In the genomic region with DNA sequence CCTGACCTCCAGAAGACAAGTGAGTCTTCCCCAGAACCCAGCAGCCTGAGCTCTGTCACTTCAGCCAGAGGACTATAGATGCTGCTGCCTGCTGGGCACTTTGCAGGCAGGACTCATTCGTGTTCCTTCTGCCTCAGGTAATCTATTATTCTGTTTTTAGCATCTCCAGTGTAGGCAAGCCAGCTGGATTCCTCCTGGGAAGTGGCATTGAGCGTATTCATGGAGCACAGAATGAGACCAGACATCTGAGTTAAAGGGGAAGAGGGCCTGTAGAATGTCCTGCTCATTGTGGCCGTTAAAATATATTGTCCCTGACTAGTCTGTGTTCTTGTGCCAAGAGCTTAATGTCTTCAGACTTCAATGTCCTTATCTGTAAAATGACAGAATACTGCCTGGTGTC, we compare ENCODE assay signal across 32 mouse cellular contexts.
A peak's percentile ranks its signal among the peaks of the same experiment; 100 is the strongest.
DNase-seq lines count a peak whose midpoint lies in the region; ATAC-seq and TF ChIP-seq lines count a peak whose summit lies in the region.
"Had no signal": no experiment of that assay in that cellular context is flagged by ENCODE, and none has a peak within 500 bp of the region (broad histone marks: within the 10 kb centered on the region; RNA-seq: fewer than 3 reads in every experiment).

No protein-coding gene starts in this region.

- no peaks in the 10 kb centered on the region for H3K36me3 ChIP-seq in kidney, postnatal 0 days (ENCODE audit: insufficient read depth, low read length)
- H3K36me3 ChIP-seq in kidney, embryonic 14.5 days (ENCODE audit: control insufficient read depth, insufficient read depth, low read length) = no peaks in the 10 kb centered on the region
- H3K36me3 ChIP-seq in intestine, embryonic 16.5 days (ENCODE audit: control insufficient read depth, insufficient read depth, low read length) = no peaks in the 10 kb centered on the region
- H3K36me3 ChIP-seq: embryonic facial prominence, embryonic 10.5 days; embryonic facial prominence, embryonic 15.5 days; heart, embryonic 10.5 days; heart, embryonic 15.5 days; hindbrain, embryonic 12.5 days; kidney, embryonic 15.5 days; liver, embryonic 12.5 days; neural tube, embryonic 13.5 days had no signal

- TF ChIP-seq CTCF in cerebellum, adult 2 months (IDR thresholded peaks at IDR 0.05; ENCODE audit: borderline replicate concordance, insufficient read depth, low read depth, low read length) = no peak
- TF ChIP-seq CTCF in kidney, postnatal 0 days (IDR thresholded peaks at IDR 0.05; ENCODE audit: low read depth) = no peak

- TF ChIP-seq POLR2A in cerebellum, adult 2 months (IDR thresholded peaks at IDR 0.05; ENCODE audit: borderline replicate concordance, insufficient read depth, low read length) = no peak

- H3K4me1 ChIP-seq in cerebellum, adult 2 months (ENCODE audit: control insufficient read depth, insufficient read depth, low read length) = no peaks in the 10 kb centered on the region
- H3K4me1 ChIP-seq in kidney, postnatal 0 days (replicated peaks; ENCODE audit: insufficient read depth, low read length) = no peaks in the 10 kb centered on the region
- no peaks in the 10 kb centered on the region for H3K4me1 ChIP-seq in kidney, embryonic 14.5 days (ENCODE audit: control insufficient read depth, insufficient read depth, low read length)
- H3K4me1 ChIP-seq in intestine, embryonic 16.5 days (ENCODE audit: control insufficient read depth, insufficient read depth, low read length) = no peaks in the 10 kb centered on the region
- H3K4me1 ChIP-seq: embryonic facial prominence, embryonic 10.5 days; embryonic facial prominence, embryonic 15.5 days; heart, embryonic 10.5 days; heart, embryonic 15.5 days; hindbrain, embryonic 12.5 days; kidney, embryonic 15.5 days; liver, embryonic 12.5 days had no signal

- peak; percentile 8 to 11 for DNase-seq in cerebellum, adult 2 months
- DNase-seq in cerebellum, adult 9-10 months = no peak
- DNase-seq in kidney, postnatal 0 days (ENCODE audit: low spot score) = peak; percentile 4
- DNase-seq in MN1 (ENCODE audit: low spot score) = peak; percentile 11
- DNase-seq in brain, adult 2 months (ENCODE audit: low read depth, low spot score) = peak; percentile 24
- no peak for DNase-seq in ovary, postnatal 10 days (ENCODE audit: low spot score)
- DNase-seq: adrenal gland, postnatal 10 days; cerebellum, adult 9-11 months; gastrocnemius, postnatal 14 days; kidney, adult 11 months; kidney, postnatal 36 days; left cerebral cortex, postnatal 4 days; liver, postnatal 0 days; lung, postnatal 36 days; right cerebral cortex, postnatal 4 days; thymus, adult 2 months; thymus, postnatal 4 days had no signal

- no peak overlapping the region for H3K4me2 ChIP-seq in kidney, postnatal 0 days (ENCODE audit: low read length)
- no peak overlapping the region for H3K4me2 ChIP-seq in kidney, embryonic 14.5 days (replicated peaks; ENCODE audit: low read depth, low read length)
- H3K4me2 ChIP-seq in intestine, embryonic 16.5 days (ENCODE audit: low read depth, low read length) = no peak overlapping the region
- H3K4me2 ChIP-seq: embryonic facial prominence, embryonic 15.5 days; forebrain, embryonic 13.5 days; heart, embryonic 15.5 days; hindbrain, embryonic 12.5 days; kidney, embryonic 15.5 days; liver, embryonic 12.5 days; neural tube, embryonic 13.5 days had no signal

- H3K9me3 ChIP-seq in kidney, postnatal 0 days (replicated peaks; ENCODE audit: low read length) = no peaks in the 10 kb centered on the region
- H3K9me3 ChIP-seq in kidney, embryonic 14.5 days (ENCODE audit: control insufficient read depth, low read length) = no peaks in the 10 kb centered on the region
- no peaks in the 10 kb centered on the region for H3K9me3 ChIP-seq in intestine, embryonic 16.5 days (ENCODE audit: control insufficient read depth, low read length)
- H3K9me3 ChIP-seq: embryonic facial prominence, embryonic 10.5 days; embryonic facial prominence, embryonic 15.5 days; forebrain, embryonic 13.5 days; heart, embryonic 10.5 days; heart, embryonic 15.5 days; hindbrain, embryonic 12.5 days; kidney, embryonic 15.5 days; liver, embryonic 12.5 days; neural tube, embryonic 13.5 days had no signal

- H3K27ac ChIP-seq in cerebellum, adult 2 months (ENCODE audit: insufficient read depth, low read length) = no peak overlapping the region
- H3K27ac ChIP-seq in kidney, postnatal 0 days = no peak overlapping the region
- no peak overlapping the region for H3K27ac ChIP-seq in kidney, embryonic 14.5 days (ENCODE audit: low read depth, low read length)
- no peak overlapping the region for H3K27ac ChIP-seq in intestine, embryonic 16.5 days (ENCODE audit: low read length)
- H3K27ac ChIP-seq: embryonic facial prominence, embryonic 10.5 days; embryonic facial prominence, embryonic 15.5 days; forebrain, embryonic 13.5 days; heart, embryonic 10.5 days; heart, embryonic 15.5 days; hindbrain, embryonic 12.5 days; kidney, embryonic 15.5 days; layer of hippocampus, adult 2 months; liver, embryonic 12.5 days; neural tube, embryonic 13.5 days; stomach, postnatal 0 days had no signal

- no peak overlapping the region for H3K9ac ChIP-seq in kidney, postnatal 0 days (ENCODE audit: low read depth, low read length)
- H3K9ac ChIP-seq in kidney, embryonic 14.5 days (ENCODE audit: low read depth, low read length) = no peak overlapping the region
- H3K9ac ChIP-seq in intestine, embryonic 16.5 days (ENCODE audit: low read depth, low read length) = no peak overlapping the region
- H3K9ac ChIP-seq: embryonic facial prominence, embryonic 15.5 days; forebrain, embryonic 13.5 days; heart, embryonic 15.5 days; hindbrain, embryonic 12.5 days; kidney, embryonic 15.5 days; liver, embryonic 12.5 days; liver, postnatal 0 days; neural tube, embryonic 13.5 days had no signal

- no peaks in the 10 kb centered on the region for H3K27me3 ChIP-seq in cerebellum, adult 2 months (ENCODE audit: control insufficient read depth, insufficient read depth, low read length)
- no peaks in the 10 kb centered on the region for H3K27me3 ChIP-seq in kidney, postnatal 0 days (ENCODE audit: insufficient read depth, low read length)
- no peaks in the 10 kb centered on the region for H3K27me3 ChIP-seq in kidney, embryonic 14.5 days (ENCODE audit: control insufficient read depth, insufficient read depth, low read length)
- no peaks in the 10 kb centered on the region for H3K27me3 ChIP-seq in intestine, embryonic 16.5 days (replicated peaks; ENCODE audit: control insufficient read depth, insufficient read depth, low read length)
- H3K27me3 ChIP-seq: embryonic facial prominence, embryonic 15.5 days; forebrain, embryonic 13.5 days; heart, embryonic 15.5 days; hindbrain, embryonic 12.5 days; kidney, embryonic 15.5 days; liver, embryonic 12.5 days; neural tube, embryonic 13.5 days had no signal

- no peak overlapping the region for H3K4me3 ChIP-seq in cerebellum, adult 2 months (replicated peaks; ENCODE audit: insufficient read depth, low read depth, low read length)
- H3K4me3 ChIP-seq in kidney, postnatal 0 days (replicated peaks; ENCODE audit: low read depth, low read length) = no peak overlapping the region
- H3K4me3 ChIP-seq in kidney, embryonic 14.5 days (ENCODE audit: low read length) = no peak overlapping the region
- H3K4me3 ChIP-seq in intestine, embryonic 16.5 days (ENCODE audit: low read length) = no peak overlapping the region
- H3K4me3 ChIP-seq: embryonic facial prominence, embryonic 10.5 days; embryonic facial prominence, embryonic 15.5 days; forebrain, embryonic 13.5 days; heart, embryonic 10.5 days; heart, embryonic 15.5 days; hindbrain, embryonic 12.5 days; kidney, embryonic 15.5 days; layer of hippocampus, adult 2 months; liver, embryonic 12.5 days; neural tube, embryonic 13.5 days had no signal

- no peak for ATAC-seq in kidney, postnatal 0 days (replicated peaks; ENCODE audit: low FRiP score, low read depth)
- ATAC-seq in kidney, embryonic 14.5 days (ENCODE audit: low FRiP score, low TSS enrichment) = no peak
- ATAC-seq in intestine, embryonic 16.5 days = no peak
- ATAC-seq: activated CD4-positive, CD25-positive, alpha-beta regulatory T cell, adult 4 months; CD4-positive, CD25-positive, alpha-beta regulatory T cell, adult 4 months; forebrain, embryonic 13.5 days; liver, embryonic 12.5 days; liver, postnatal 0 days had no signal

- WGBS in cerebellum, adult 2 months = 19% methylated on average over 3 of the region's 3 CpGs
- WGBS in kidney, postnatal 0 days = 32% methylated on average over 3 of the region's 3 CpGs
- WGBS in kidney, embryonic 14.5 days = 52% methylated on average over 3 of the region's 3 CpGs
- WGBS in intestine, embryonic 16.5 days = 40% methylated on average over 3 of the region's 3 CpGs

Comparison
In these comparisons a context has a peak if more than half of its experiments do, and no peak if none do; other contexts are left out.
1. DNase-seq: peak in cerebellum, adult 2 months (2 of 2), kidney, postnatal 0 days (single experiment), MN1 (single experiment) and brain, adult 2 months (single experiment); none in cerebellum, adult 9-10 months (single experiment) and ovary, postnatal 10 days (single experiment).